Mouse (Mus musculus) liver, embryonic 11.5 days (tissue): ENCODE results near the gene Xxylt1. TPM values are rescaled to one million over a fixed set of nuclear protein-coding genes. Genes with fewer than 3 reads are reported as not detected.
A peak's percentile ranks its signal among the peaks of the same experiment; 100 is the strongest.

Experiments
- ATAC-seq: fragments of 200-750 bp; cut with Nextera tagmentation; replicated peaks from 2 replicates; pipeline ENCODE4 v1.8.0; 2017; ENCODE audit warnings: moderate number of reproducible peaks, mild to moderate bottlenecking, moderate TSS enrichment, moderate library complexity; ENCODE audit not compliant: low FRiP score
- DNase-seq: peaks from one replicate; pipeline ENCODE4 v3.0.0-alpha.2; 2017; ENCODE audit warnings: low spot score
- H3K27ac ChIP-seq: fragments of 300-500 bp; sonication (generic); 2 replicates; pipeline ENCODE4 v1.5.1; 2014; ENCODE audit warnings: mild to moderate bottlenecking, low read depth, low read length, control low read depth
- H3K27me3 ChIP-seq: fragments of 300-500 bp; sonication (generic); replicated peaks from 2 replicates; pipeline ENCODE4 v1.6.1; 2014; ENCODE audit warnings: low read length, mixed read lengths; ENCODE audit not compliant: control insufficient read depth, insufficient read depth
- H3K36me3 ChIP-seq: fragments of 300-500 bp; sonication (generic); 2 replicates; pipeline ENCODE4 v1.6.1; 2014; ENCODE audit warnings: mild to moderate bottlenecking, low read length, moderate library complexity, mixed read lengths; ENCODE audit not compliant: control insufficient read depth, insufficient read depth
- H3K4me1 ChIP-seq: fragments of 300-500 bp; sonication (generic); replicated peaks from 2 replicates; pipeline ENCODE4 v1.6.1; 2014; ENCODE audit warnings: low read length, mixed read lengths; ENCODE audit not compliant: control insufficient read depth, insufficient read depth
- H3K4me2 ChIP-seq: fragments of 300-500 bp; sonication (generic); 2 replicates; pipeline ENCODE4 v1.6.1; 2014; ENCODE audit warnings: mild to moderate bottlenecking, control low read depth, moderate library complexity
- H3K4me3 ChIP-seq: fragments of 300-500 bp; sonication (generic); 2 replicates; pipeline ENCODE4 v1.5.1; 2014; ENCODE audit warnings: low read depth, low read length, control low read depth
- H3K9ac ChIP-seq: fragments of 300-500 bp; sonication (generic); 2 replicates; pipeline ENCODE4 v1.6.1; 2014; ENCODE audit warnings: low read depth, low read length, control low read depth
- H3K9me3 ChIP-seq: fragments of 300-500 bp; sonication (generic); 2 replicates; pipeline ENCODE4 v1.6.1; 2016; ENCODE audit warnings: low read length, inconsistent platforms, mixed read lengths; ENCODE audit not compliant: control insufficient read depth
- WGBS: fragments of 180-500 bp; shearing (Covaris S2); extraction: QIAGEN DNeasy Blood & Tissue Kit; methylation state at CpG from one replicate; pipeline ENCODE4 v1.1.7; 2014; 5-methylcytosine and 5-hydroxymethylcytosine counted together
- polyA plus RNA-seq: library from polyadenylated mRNA; unstranded; fragments of >200 nt; fragmentation: Nextera tagmentation; extraction: Ambion mirVana; gene quantifications from 2 replicates; pipeline ENCODE4 v1.2.1, GENCODE M21; 2014

Xxylt1 gene
- polyA plus RNA-seq, 1 experiment from 2014 or later = 10.7 TPM

- H3K4me2 ChIP-seq = no peak overlapping the region
- H3K27ac ChIP-seq = peak overlapping the region; percentile 56; the same call in 1 of the 2 replicates
- WGBS = 66% methylated on average over 6 of the region's 6 CpGs
These were observed 107.8 kb downstream of the Xxylt1 start for GRCm38 (mm10) chr16:30973416-30973815.

DNA sequence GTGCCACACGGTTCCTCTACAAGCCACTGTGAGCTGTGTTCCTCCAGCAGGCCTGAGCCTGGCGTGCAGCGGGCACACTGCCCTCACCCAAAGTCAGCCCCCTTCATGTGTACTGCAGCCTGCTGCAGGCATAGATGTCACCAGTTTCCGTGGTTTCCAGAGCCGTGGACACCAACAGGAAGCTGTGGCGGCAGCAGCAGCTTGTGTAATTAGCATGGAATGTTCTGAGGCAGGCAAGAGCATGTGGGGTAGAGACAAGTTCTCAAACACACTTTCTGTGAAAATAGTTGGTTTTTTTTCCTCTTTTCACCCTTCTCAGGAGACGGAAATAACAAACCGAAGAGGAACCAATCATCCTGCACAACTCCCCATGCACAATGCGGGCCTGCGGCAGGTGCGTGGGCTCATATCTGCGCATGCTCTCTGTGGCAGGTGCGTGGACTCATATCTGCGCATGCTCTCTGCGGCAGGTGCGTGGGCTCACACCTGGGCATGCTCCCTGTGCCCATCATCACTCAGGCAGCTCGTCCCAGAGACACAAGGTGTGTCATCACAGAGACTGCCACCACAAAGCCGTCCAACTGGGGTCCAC is 109.2 kb downstream of the Xxylt1 start:
- H3K4me3 ChIP-seq = no peak overlapping the region
- ATAC-seq = no peak
- no peak overlapping the region for H3K9ac ChIP-seq
- no peaks in the 10 kb centered on the region for H3K36me3 ChIP-seq
- DNase-seq = no peak
- H3K9me3 ChIP-seq = no peaks in the 10 kb centered on the region
- peak overlapping the region; percentile 27 for H3K4me2 ChIP-seq
- no peaks in the 10 kb centered on the region for H3K27me3 ChIP-seq
- peaks cover 41% of the 10 kb centered on the region for H3K4me1 ChIP-seq
- WGBS = 69% methylated on average over 18 of the region's 18 CpGs
- no peak overlapping the region for H3K27ac ChIP-seq

More at GRCm38 (mm10) chr16:30973416-30973815, 107.8 kb downstream of the Xxylt1 start:
- Histone ChIP-seq H3K4me1 (peaks cover 43% of the 10 kb centered on the region), H3K27me3 (no peaks in the 10 kb centered on the region), H3K36me3 (no peaks in the 10 kb centered on the region), H3K9ac (no peak overlapping the region), H3K4me3 (no peak overlapping the region), H3K9me3 (no peaks in the 10 kb centered on the region)
- ATAC-seq = no peak
- DNase-seq = no peak

- no peaks in the 10 kb centered on the region for H3K27me3 ChIP-seq
- H3K27ac ChIP-seq = peak overlapping the region; percentile 72
- H3K36me3 ChIP-seq = no peaks in the 10 kb centered on the region
- WGBS = 65% methylated on average over 18 of the region's 18 CpGs
- no peak overlapping the region for H3K9ac ChIP-seq
- ATAC-seq = peak; percentile 66
- peak overlapping the region; percentile 14; the same call in 1 of the 2 replicates for H3K4me2 ChIP-seq
- no peaks in the 10 kb centered on the region for H3K9me3 ChIP-seq
- H3K4me1 ChIP-seq = peaks cover 38% of the 10 kb centered on the region
- no peak overlapping the region for H3K4me3 ChIP-seq
- no peak for DNase-seq
These were observed 111.8 kb downstream of the Xxylt1 start for GRCm38 (mm10) chr16:30969266-30970064.

GRCm38 (mm10) chr16:30968402-30969151 is 112.7 kb downstream of the Xxylt1 start:
- DNase-seq (no peak), ATAC-seq (no peak)
- Histone ChIP-seq H3K27ac (peak overlapping the region; percentile 72), H3K9ac (no peak overlapping the region), H3K4me1 (peaks cover 34% of the 10 kb centered on the region), H3K4me3 (no peak overlapping the region), H3K4me2 (peak overlapping the region; percentile 12; the same call in 1 of the 2 replicates), H3K9me3 (no peaks in the 10 kb centered on the region), H3K27me3 (no peaks in the 10 kb centered on the region), H3K36me3 (no peaks in the 10 kb centered on the region)
- 53% methylated on average over 7 of the region's 7 CpGs for WGBS

DNA sequence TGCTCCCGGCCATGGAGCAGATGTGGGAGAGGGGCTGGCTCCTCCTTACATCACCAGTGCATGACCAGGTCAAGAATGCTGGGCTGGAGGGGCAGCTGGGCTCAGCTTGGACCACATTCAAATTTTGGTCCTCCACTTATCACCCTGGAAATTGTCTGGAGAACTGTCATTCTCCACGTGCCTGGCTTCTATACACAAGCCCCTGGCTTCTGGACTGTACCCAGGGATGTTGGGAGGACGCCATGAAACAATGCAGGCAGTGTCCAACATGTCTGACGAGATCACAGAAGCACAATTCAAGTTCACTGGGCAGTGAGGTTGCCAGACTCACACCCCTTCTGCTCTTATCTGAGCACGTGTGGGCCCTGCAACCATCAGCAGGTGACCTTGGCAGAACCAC is 114.5 kb downstream of the Xxylt1 start:
- ATAC-seq (no peak), DNase-seq (no peak)
- Histone ChIP-seq H3K9ac (no peak overlapping the region), H3K27ac (no peak overlapping the region), H3K9me3 (no peaks in the 10 kb centered on the region), H3K36me3 (no peaks in the 10 kb centered on the region), H3K4me2 (no peak overlapping the region), H3K4me3 (no peak overlapping the region), H3K4me1 (peaks cover 19% of the 10 kb centered on the region), H3K27me3 (no peaks in the 10 kb centered on the region)
- 74% methylated on average over 5 of the region's 5 CpGs for WGBS

DNA sequence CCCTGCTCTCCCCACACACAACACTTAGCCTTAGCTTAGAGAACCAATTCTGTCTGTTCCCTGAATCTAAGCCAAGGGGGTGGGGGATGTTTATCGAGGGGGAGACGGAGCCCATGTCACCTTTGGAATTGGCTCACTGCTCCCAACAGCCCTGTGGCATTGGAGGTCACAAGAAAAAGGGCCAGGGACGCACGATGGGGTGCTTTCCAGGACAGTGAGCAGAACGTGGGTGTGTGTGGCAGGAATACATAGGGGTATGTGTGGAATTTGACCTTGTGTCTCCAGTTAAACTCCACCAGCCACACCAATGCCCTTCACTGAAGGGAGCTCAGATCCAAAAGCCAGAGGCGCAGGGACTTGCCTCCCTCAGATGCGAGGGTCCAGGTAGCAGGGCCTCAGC is 116.3 kb downstream of the Xxylt1 start:
- Histone ChIP-seq H3K9ac (no peak overlapping the region), H3K9me3 (no peaks in the 10 kb centered on the region), H3K4me2 (no peak overlapping the region), H3K27ac (peak overlapping the region; percentile 26; the same call in 1 of the 2 replicates), H3K36me3 (no peaks in the 10 kb centered on the region), H3K4me3 (no peak overlapping the region), H3K4me1 (peaks cover 16% of the 10 kb centered on the region), H3K27me3 (no peaks in the 10 kb centered on the region)
- 71% methylated on average over 7 of the region's 7 CpGs for WGBS
- DNase-seq (no peak), ATAC-seq (no peak)

GRCm38 (mm10) chr16:30964411-30964810 is 116.8 kb downstream of the Xxylt1 start:
- no peak for ATAC-seq
- Histone ChIP-seq H3K36me3 (no peaks in the 10 kb centered on the region), H3K27me3 (no peaks in the 10 kb centered on the region), H3K27ac (no peak overlapping the region), H3K4me1 (peaks cover 11% of the 10 kb centered on the region), H3K4me3 (no peak overlapping the region), H3K4me2 (no peak overlapping the region), H3K9me3 (no peaks in the 10 kb centered on the region), H3K9ac (no peak overlapping the region)
- DNase-seq = no peak
- 74% methylated on average over 6 of the region's 6 CpGs for WGBS

DNA sequence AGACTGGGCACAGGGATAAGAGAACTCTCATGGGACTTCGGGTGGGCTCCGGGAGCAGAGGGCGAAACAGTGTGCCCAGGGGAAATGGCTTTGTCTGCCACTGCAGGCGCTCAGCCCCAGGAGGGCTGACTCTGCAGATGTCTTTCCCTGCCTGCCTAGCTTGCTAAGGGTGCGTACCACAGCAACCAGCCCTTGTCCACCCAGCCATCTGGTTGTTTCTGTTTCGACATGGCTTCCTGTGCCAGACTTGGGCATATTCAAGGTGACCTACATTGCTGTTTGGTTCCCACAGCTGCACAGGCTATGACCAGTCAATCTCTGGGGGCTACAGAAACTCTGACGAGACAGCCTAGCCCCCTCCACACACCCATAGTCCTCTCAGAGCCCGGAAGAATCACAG is 118.7 kb downstream of the Xxylt1 start:
- DNase-seq (no peak), ATAC-seq (no peak)
- Histone ChIP-seq H3K4me1 (0 out of 2 replicates have a peak, but pooled peaks cover 6% of the 10 kb centered on the region), H3K9me3 (no peaks in the 10 kb centered on the region), H3K27ac (no peak overlapping the region), H3K9ac (no peak overlapping the region), H3K4me2 (no peak overlapping the region), H3K27me3 (no peaks in the 10 kb centered on the region), H3K4me3 (no peak overlapping the region), H3K36me3 (no peaks in the 10 kb centered on the region)
- WGBS = 81% methylated on average over 8 of the region's 8 CpGs
